Mouse (Mus musculus) forebrain, embryonic 10.5 days (tissue): ENCODE data around the gene Plpp6. TPM values are rescaled to one million over a fixed set of nuclear protein-coding genes. Genes with fewer than 3 reads are reported as not detected.

Experiments
- DNase-seq: peaks from one replicate; pipeline ENCODE4 v3.0.0-alpha.2; 2017; ENCODE audit warnings: low spot score; ENCODE audit errors: extremely low spot score
- H3K27ac ChIP-seq: fragments of 300-500 bp; sonication (generic); 2 replicates; pipeline ENCODE4 v1.5.1; 2016; ENCODE audit warnings: mild to moderate bottlenecking
- H3K27me3 ChIP-seq: fragments of 300-500 bp; sonication (generic); 2 replicates; pipeline ENCODE4 v1.6.1; 2016; ENCODE audit warnings: mild to moderate bottlenecking; ENCODE audit not compliant: poor library complexity, severe bottlenecking
- H3K36me3 ChIP-seq: fragments of 300-500 bp; sonication (generic); replicated peaks from 2 replicates; pipeline ENCODE4 v1.6.1; 2016; ENCODE audit warnings: mild to moderate bottlenecking, moderate library complexity
- H3K4me1 ChIP-seq: fragments of 300-500 bp; sonication (generic); 2 replicates; pipeline ENCODE4 v1.6.1; 2016
- H3K4me3 ChIP-seq: fragments of 300-500 bp; sonication (generic); 2 replicates; pipeline ENCODE4 v1.5.1; 2016; ENCODE audit warnings: mild to moderate bottlenecking, moderate library complexity
- H3K9me3 ChIP-seq: fragments of 300-500 bp; sonication (generic); 2 replicates; pipeline ENCODE4 v1.6.1; 2016; ENCODE audit warnings: mild to moderate bottlenecking, moderate library complexity
- WGBS: fragments of 180-500 bp; shearing (Covaris S2); methylation state at CpG from one replicate; pipeline ENCODE4 v1.1.7; 2016; 5-methylcytosine and 5-hydroxymethylcytosine counted together
- polyA plus RNA-seq: library from polyadenylated mRNA; unstranded; fragments of >200 nt; fragmentation: Nextera tagmentation; extraction: Ambion mirVana; gene quantifications from 2 replicates; pipeline ENCODE4 v1.2.1, GENCODE M21; 2016

The Plpp6 gene
- polyA plus RNA-seq, 1 experiment from 2014 or later = 3.0 TPM

- WGBS = 84% methylated on average over 5 of the region's 5 CpGs
- no peaks in the 10 kb centered on the region for H3K4me1 ChIP-seq
- DNase-seq = no peak
These were observed 12.5 kb upstream of the Plpp6 start for GRCm38 (mm10) chr19:28951251-28951650.

DNA sequence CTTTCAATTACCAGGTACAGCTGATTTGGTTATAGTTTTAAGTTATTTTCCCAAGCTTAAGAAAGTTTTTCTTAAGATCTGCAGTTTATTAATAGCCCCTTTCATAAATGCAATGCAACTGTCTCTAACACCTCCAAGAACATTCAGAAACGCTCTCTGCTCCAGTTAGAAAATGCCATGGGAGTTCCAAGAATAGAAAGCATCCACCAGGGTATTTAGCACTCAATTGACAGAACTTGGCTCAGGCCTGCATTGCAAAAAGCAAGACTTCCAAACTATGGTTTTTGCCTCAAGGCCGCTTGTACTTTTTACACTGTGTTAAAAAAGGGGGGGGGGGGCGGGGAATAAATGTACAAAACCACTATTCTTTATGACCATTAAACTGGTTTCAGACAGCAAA is 640 bp upstream of the Plpp6 start:
- Histone ChIP-seq H3K27me3 (peaks cover 49% of the 10 kb centered on the region), H3K4me1 (peaks cover 22% of the 10 kb centered on the region), H3K27ac (no peak overlapping the region), H3K36me3 (no peaks in the 10 kb centered on the region), H3K9me3 (no peaks in the 10 kb centered on the region), H3K4me3 (peak overlapping the region; percentile 90)
- no peak for DNase-seq
- 58% methylated on average over 3 of the region's 3 CpGs for WGBS

More at GRCm38 (mm10) chr19:28951251-28951650, 12.5 kb upstream of the Plpp6 start:
- no peaks in the 10 kb centered on the region for H3K36me3 ChIP-seq
- no peak overlapping the region for H3K27ac ChIP-seq
- no peaks in the 10 kb centered on the region for H3K27me3 ChIP-seq
- H3K9me3 ChIP-seq = no peaks in the 10 kb centered on the region
- H3K4me3 ChIP-seq = no peak overlapping the region

GRCm38 (mm10) chr19:28963513-28963841 is 276 bp upstream of the Plpp6 start:
- no peaks in the 10 kb centered on the region for H3K9me3 ChIP-seq
- peak overlapping the region; percentile 90 for H3K4me3 ChIP-seq
- peaks cover 22% of the 10 kb centered on the region for H3K4me1 ChIP-seq
- peak overlapping the region; percentile 91 for H3K27ac ChIP-seq
- DNase-seq = no peak
- H3K36me3 ChIP-seq = no peaks in the 10 kb centered on the region
- WGBS = 5% methylated on average over 4 of the region's 4 CpGs
- peaks cover 49% of the 10 kb centered on the region for H3K27me3 ChIP-seq

- H3K27me3 ChIP-seq = peaks cover 49% of the 10 kb centered on the region
- no peaks in the 10 kb centered on the region for H3K36me3 ChIP-seq
- H3K4me3 ChIP-seq = peak overlapping the region; percentile 90
- H3K4me1 ChIP-seq = peaks cover 22% of the 10 kb centered on the region
- no peak for DNase-seq
- no peaks in the 10 kb centered on the region for H3K9me3 ChIP-seq
- WGBS = 3% methylated on average over 16 of the region's 16 CpGs
- H3K27ac ChIP-seq = peak overlapping the region; percentile 91
These were observed 775 bp downstream of the Plpp6 start for GRCm38 (mm10) chr19:28964552-28964903.

DNA sequence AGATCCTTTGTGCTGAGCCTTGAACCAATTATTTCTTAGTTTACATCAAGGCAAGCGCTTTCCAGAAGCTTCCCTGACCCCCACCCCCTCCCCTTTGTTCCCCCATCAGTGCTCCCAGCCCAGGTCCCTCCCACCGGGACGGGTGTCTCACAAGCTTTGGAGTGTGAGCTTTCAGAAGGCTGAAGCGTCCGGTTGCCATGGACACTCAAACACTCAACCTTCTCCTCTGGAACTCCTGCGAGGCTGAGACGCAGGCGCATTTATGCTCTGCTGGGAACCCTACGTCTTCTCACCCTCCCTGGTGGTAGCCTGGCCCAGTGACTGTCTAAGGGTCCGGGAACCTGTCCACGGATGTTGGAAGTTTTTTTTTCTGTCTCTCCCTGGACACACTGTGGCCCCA is 3.9 kb downstream of the Plpp6 start, which contains the start of gene 4430402I18Rik:
TSS of gene 4430402I18Rik (minus strand) at position 149 of the 400 bp plus-strand sequence.
- DNase-seq = peak; percentile 51
- Histone ChIP-seq H3K27ac (no peak within 1 kb of the TSS), H3K4me3 (peak within 1 kb of the TSS; percentile 27)

GRCm38 (mm10) chr19:28968178-28968577 is 4.4 kb downstream of the Plpp6 start:
- WGBS = 81% methylated on average over 4 of the region's 4 CpGs
- Histone ChIP-seq H3K4me1 (peaks cover 22% of the 10 kb centered on the region), H3K27ac (no peak overlapping the region), H3K4me3 (no peak overlapping the region), H3K36me3 (no peaks in the 10 kb centered on the region), H3K9me3 (no peaks in the 10 kb centered on the region), H3K27me3 (peaks cover 28% of the 10 kb centered on the region)
- DNase-seq = no peak

More for the DNA sequence above, 3.9 kb downstream of the Plpp6 start, which contains the start of gene 4430402I18Rik:
- Histone ChIP-seq H3K27me3 (peaks cover 34% of the 10 kb centered on the region), H3K36me3 (no peaks in the 10 kb centered on the region), H3K9me3 (no peaks in the 10 kb centered on the region), H3K4me1 (peaks cover 22% of the 10 kb centered on the region)
- WGBS = 9% methylated on average over 11 of the region's 11 CpGs

DNA sequence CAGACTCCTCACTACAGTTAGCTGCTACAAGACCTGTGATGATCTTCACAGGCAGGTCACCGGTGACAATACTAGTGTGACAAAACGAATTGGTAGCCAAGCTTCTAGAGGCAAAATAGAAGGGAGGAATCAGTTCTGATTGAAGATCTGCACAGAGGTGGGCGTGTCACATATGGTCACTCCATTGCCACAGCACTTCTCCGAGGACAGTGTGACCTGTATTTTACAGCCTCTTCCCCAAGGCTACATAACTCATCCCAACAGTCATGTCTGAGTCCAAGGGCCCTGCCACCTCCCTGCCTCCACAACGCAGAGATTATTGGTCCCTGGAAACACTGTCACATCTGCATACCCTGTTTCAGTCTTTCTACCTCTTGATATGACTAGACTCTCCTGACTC is 5.5 kb downstream of the Plpp6 start:
- no peaks in the 10 kb centered on the region for H3K36me3 ChIP-seq
- no peak overlapping the region for H3K4me3 ChIP-seq
- H3K4me1 ChIP-seq = peaks cover 17% of the 10 kb centered on the region
- H3K27me3 ChIP-seq = peaks cover 33% of the 10 kb centered on the region
- 80% methylated on average over 5 of the region's 5 CpGs for WGBS
- no peak overlapping the region for H3K27ac ChIP-seq
- DNase-seq = no peak
- H3K9me3 ChIP-seq = no peaks in the 10 kb centered on the region

DNA sequence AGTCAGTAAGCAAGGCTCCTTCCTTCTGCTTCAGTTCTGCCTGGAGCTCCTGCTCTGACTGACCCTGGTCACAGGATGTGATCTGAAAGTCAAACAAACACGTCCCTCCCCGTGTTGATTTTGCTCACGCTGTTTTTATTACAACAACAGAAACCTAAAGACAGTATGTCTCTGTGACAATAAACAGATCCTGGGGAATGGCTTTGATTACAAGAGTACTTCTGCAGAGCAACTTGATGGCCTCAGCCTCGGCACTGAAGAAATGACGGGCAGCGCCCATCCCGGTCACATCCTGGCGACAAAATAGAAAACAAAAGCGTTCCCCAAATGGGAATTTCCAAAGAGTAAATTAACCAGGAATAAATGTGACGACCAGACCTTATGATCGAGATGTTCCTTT is 6.5 kb downstream of the Plpp6 start:
- Histone ChIP-seq H3K4me1 (peaks cover 14% of the 10 kb centered on the region), H3K27ac (no peak overlapping the region), H3K9me3 (no peaks in the 10 kb centered on the region), H3K36me3 (no peaks in the 10 kb centered on the region), H3K27me3 (peaks cover 33% of the 10 kb centered on the region), H3K4me3 (no peak overlapping the region)
- DNase-seq = no peak
- 75% methylated on average over 11 of the region's 11 CpGs for WGBS

DNA sequence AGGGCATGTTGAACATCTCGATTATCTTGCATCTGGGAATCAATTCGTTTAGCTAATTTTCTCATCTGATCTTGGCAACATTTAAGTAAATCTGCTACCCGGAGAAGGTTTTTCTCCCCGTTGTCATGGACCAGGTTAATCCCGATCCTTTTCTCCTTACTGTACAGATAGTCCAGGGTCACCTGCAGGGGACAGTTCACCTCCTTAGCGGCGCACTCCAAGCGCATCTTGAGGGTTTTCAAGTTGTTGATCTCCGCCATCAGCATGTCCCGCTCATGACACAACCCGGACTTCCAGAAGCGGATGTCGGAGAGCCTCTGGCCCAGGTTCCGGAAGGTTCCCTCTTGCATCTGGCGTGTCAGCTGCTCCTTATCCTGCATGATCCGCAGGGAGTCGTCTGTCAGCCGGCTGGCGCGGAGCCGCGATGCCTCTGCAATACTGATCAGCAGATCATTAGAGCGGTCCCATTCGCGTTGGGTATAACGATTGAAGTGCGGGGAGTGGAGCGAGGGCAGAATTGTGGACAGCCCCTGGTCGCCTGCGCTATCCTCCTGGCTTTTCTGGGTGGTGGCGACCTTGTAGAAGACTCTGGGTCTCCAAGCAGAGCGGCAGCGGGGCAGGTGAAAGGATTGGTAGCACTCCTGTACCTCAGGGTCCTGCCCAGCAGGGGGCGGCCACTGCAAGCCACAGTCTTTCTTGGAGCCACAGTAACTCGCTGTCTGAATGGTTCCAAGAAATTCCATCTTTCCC is 11.3 kb downstream of the Plpp6 start:
- DNase-seq = peak; percentile 75
- WGBS = 18% methylated on average over 35 of the region's 35 CpGs

DNA sequence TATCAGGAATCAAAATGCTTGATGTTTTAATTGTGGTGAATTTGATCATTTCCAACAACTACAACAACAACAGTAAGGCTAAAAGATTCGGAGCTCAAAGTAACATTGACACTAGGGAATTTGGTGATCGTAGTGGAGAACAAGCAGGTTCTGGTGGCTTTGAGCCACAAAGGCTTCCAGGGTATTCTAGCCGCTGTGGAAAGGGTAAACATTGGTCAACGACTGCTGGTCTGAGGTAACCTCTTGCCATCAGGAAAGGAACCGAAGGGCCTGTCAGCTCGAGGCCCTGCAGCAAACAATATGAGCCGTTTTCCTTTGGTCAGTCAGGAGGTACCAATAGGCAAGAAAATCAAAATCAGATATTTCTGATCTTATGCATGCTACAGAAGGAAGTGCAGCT is 18.9 kb downstream of the Plpp6 start:
- Histone ChIP-seq H3K9me3 (no peaks in the 10 kb centered on the region), H3K4me1 (no peaks in the 10 kb centered on the region), H3K36me3 (no peaks in the 10 kb centered on the region), H3K27me3 (no peaks in the 10 kb centered on the region), H3K4me3 (no peak overlapping the region), H3K27ac (no peak overlapping the region)
- DNase-seq = no peak
- WGBS = 85% methylated on average over 7 of the region's 7 CpGs

More for the DNA sequence above, 11.3 kb downstream of the Plpp6 start:
- Histone ChIP-seq H3K9me3 (no peaks in the 10 kb centered on the region), H3K36me3 (no peaks in the 10 kb centered on the region), H3K4me1 (peaks cover 8% of the 10 kb centered on the region), H3K4me3 (peak overlapping the region; percentile 52), H3K27ac (peak overlapping the region; percentile 32; the same call in 1 of the 2 replicates), H3K27me3 (peaks cover 17% of the 10 kb centered on the region)

- Histone ChIP-seq H3K4me1 (peaks cover 17% of the 10 kb centered on the region), H3K4me3 (peak overlapping the region; percentile 96), H3K27ac (peak overlapping the region; percentile 95), H3K27me3 (no peaks in the 10 kb centered on the region), H3K9me3 (no peaks in the 10 kb centered on the region), H3K36me3 (peaks cover 24% of the 10 kb centered on the region)
- no peak for DNase-seq
- WGBS = 77% methylated on average over 8 of the region's 8 CpGs
These were observed 25.8 kb downstream of the Plpp6 start for GRCm38 (mm10) chr19:28989515-28989914.

GRCm38 (mm10) chr19:28990194-28990589 is 26.4 kb downstream of the Plpp6 start, which contains the start of gene Cdc37l1:
Cdc37l1 (plus strand) TSS chr19:28990352.
- no peaks in the 10 kb centered on the region for H3K9me3 ChIP-seq
- peak within 1 kb of the TSS; percentile 96 for H3K4me3 ChIP-seq
- DNase-seq = peak; percentile 99
- under 1% methylated on average over 37 of the region's 37 CpGs for WGBS
- peaks cover 31% of the 10 kb centered on the region for H3K36me3 ChIP-seq
- H3K4me1 ChIP-seq = peaks cover 17% of the 10 kb centered on the region
- no peaks in the 10 kb centered on the region for H3K27me3 ChIP-seq
- H3K27ac ChIP-seq = peak within 1 kb of the TSS; percentile 95

DNA sequence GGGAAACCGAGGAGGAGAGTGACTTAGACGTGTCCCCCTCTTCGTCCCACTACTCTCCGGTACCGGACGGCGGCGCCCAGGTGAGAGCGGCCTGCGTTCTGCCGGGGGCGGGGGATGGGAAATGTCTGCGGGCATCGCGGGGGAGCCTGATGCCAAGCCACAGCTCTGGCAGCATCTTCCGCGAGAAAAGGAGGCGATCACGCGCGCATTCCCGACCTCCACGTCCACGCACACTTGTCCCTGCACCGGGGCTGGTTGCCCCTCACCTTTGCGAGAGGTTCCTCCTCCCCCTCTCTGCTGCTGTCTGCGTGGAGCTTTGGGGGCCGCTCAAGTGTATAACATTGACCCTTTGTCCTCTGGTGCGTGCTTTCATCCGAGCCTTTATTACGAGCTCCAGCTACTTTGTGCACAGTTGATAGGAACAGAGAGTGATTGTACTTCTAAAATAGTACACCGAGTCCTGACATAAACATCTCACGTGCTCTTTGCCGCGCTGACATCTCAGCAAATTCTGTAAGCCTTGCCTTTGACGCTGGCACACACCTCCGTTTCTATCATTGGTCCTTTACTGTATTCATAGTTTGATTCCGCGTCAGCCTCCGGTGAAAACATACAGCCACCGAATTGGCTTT is 27.0 kb downstream of the Plpp6 start:
- peaks cover 36% of the 10 kb centered on the region for H3K36me3 ChIP-seq
- DNase-seq = no peak
- no peaks in the 10 kb centered on the region for H3K9me3 ChIP-seq
- H3K4me1 ChIP-seq = peaks cover 17% of the 10 kb centered on the region
- peak overlapping the region; percentile 96 for H3K4me3 ChIP-seq
- WGBS = under 1% methylated on average over 41 of the region's 41 CpGs
- H3K27ac ChIP-seq = peak overlapping the region; percentile 95
- no peaks in the 10 kb centered on the region for H3K27me3 ChIP-seq
